Mouse (Mus musculus): ENCODE measurements at regions not wholly inside any gene's neighbourhood (a gene's known extent, or its start where the extent isn't known, plus 50 kb on each side); places are given as distances from the start of the nearest gene placed in this dataset.
A peak's percentile ranks its signal among the peaks of the same experiment; 100 is the strongest.

GRCm38 (mm10) chr1:155015669-155016068, 83.8 kb downstream of the Ier5 start:
- Histone ChIP-seq H3K4me1 (peaks cover 19% of the 10 kb centered on the region), H3K4me3 (no peak overlapping the region), H3K27me3 (ENCODE audit: insufficient read depth, poor library complexity, severe bottlenecking) (peaks cover 4% of the 10 kb centered on the region), H3K9me3 (no peaks in the 10 kb centered on the region), H3K36me3 (no peaks in the 10 kb centered on the region), H3K27ac (no peak overlapping the region)
- 84% methylated on average over 3 of the region's 3 CpGs for WGBS
- DNase-seq (ENCODE audit: low spot score): no peak

- peaks cover 19% of the 10 kb centered on the region for H3K4me1 ChIP-seq
- no peak for DNase-seq (ENCODE audit: low spot score)
Measured at GRCm38 (mm10) chr1:155014944-155015343, 84.5 kb downstream of the Ier5 start.

GRCm38 (mm10) chr1:155013784-155014183, 85.7 kb downstream of the Ier5 start:
- H3K4me3 ChIP-seq: no peak overlapping the region
- WGBS: 46% methylated on average over 4 of the region's 4 CpGs
- no peaks in the 10 kb centered on the region for H3K9me3 ChIP-seq
- no peak overlapping the region for H3K27ac ChIP-seq
- peaks cover 12% of the 10 kb centered on the region for H3K27me3 ChIP-seq (ENCODE audit: insufficient read depth, poor library complexity, severe bottlenecking)
- DNase-seq (ENCODE audit: low spot score): no peak
- peaks cover 19% of the 10 kb centered on the region for H3K4me1 ChIP-seq
- no peaks in the 10 kb centered on the region for H3K36me3 ChIP-seq

More at GRCm38 (mm10) chr1:155014944-155015343, 84.5 kb downstream of the Ier5 start:
- 83% methylated on average over 3 of the region's 3 CpGs for WGBS
- H3K27ac ChIP-seq: no peak overlapping the region
- H3K27me3 ChIP-seq (ENCODE audit: insufficient read depth, poor library complexity, severe bottlenecking): peaks cover 11% of the 10 kb centered on the region
- no peak overlapping the region for H3K4me3 ChIP-seq
- no peaks in the 10 kb centered on the region for H3K9me3 ChIP-seq
- H3K36me3 ChIP-seq: no peaks in the 10 kb centered on the region

DNA sequence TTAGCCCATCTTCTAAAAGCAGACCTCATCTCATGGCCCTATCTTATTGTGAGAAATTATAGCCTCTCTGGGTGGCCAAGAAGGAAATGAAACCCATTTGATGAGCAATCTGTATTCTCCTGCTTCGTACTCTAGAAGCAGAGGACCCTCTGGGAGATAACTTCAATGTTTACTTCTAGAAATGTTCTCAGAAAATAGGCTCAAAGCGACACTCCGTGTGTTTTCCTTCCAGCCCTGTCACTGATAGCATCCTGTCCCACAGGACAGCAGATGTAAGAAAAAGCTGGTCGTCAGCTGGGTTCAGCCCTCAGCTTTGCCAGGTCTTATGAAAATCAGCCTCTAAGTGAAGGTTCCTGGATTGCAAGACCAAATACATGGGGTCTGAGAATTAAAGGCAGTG, 86.1 kb downstream of the Ier5 start:
- no peak overlapping the region for H3K4me3 ChIP-seq
- WGBS: 39% methylated on average over 4 of the region's 4 CpGs
- no peak for DNase-seq (ENCODE audit: low spot score)
- H3K27ac ChIP-seq: no peak overlapping the region
- H3K27me3 ChIP-seq (ENCODE audit: insufficient read depth, poor library complexity, severe bottlenecking): peaks cover 12% of the 10 kb centered on the region
- H3K4me1 ChIP-seq: peaks cover 19% of the 10 kb centered on the region
- no peaks in the 10 kb centered on the region for H3K9me3 ChIP-seq
- H3K36me3 ChIP-seq: no peaks in the 10 kb centered on the region

DNA sequence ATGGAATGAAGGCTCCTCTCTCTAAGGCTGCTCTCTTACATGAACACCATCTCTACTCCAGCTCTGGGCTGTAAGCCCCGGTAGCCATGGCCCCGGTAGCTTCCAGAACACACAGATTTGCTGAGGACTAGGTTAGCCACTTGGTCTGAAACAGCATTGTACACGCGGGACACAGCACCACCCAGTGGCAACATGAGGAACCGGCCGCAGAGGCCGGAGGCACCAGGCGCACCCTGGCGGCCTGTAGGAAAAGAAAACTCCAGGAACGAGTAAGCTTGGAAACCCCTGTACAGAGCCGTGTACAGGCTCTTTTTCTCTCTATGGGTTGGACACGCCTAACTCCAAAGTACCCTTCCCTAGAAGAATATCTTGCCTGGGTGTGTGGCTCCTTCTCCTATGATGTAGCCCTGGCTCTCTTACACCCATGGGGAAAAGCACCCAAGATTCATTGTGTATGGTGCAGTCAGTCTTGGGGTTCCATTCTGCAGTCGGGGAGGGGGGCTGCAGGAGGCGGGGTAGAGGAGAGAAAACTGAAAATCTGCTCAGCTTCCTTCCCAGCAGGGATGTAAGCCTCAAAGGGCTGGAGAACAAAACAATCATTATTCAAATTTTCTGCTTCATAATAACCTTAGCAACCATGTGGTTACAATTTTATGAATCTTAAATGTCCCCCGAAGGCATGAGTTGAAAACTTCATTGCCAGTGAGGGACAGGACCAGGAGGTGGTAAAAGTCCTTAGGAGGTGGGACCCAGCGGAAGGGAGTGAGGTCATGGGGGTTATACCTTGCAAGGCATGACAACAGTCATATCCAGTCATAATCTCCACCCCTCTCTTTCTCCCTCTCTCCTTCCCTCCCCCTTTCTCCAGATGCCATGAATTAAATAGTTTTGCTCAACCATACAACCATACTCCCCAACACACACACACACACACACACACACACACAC, 92.6 kb downstream of the Ier5 start:
- WGBS: 21% methylated on average over 16 of the region's 16 CpGs
- Histone ChIP-seq H3K4me3 (no peak overlapping the region), H3K36me3 (no peaks in the 10 kb centered on the region), H3K27me3 (ENCODE audit: insufficient read depth, poor library complexity, severe bottlenecking) (peaks cover 22% of the 10 kb centered on the region), H3K4me1 (peaks cover 4% of the 10 kb centered on the region), H3K9me3 (no peaks in the 10 kb centered on the region), H3K27ac (no peak overlapping the region)
- DNase-seq (ENCODE audit: low spot score): peak; percentile 92

DNA sequence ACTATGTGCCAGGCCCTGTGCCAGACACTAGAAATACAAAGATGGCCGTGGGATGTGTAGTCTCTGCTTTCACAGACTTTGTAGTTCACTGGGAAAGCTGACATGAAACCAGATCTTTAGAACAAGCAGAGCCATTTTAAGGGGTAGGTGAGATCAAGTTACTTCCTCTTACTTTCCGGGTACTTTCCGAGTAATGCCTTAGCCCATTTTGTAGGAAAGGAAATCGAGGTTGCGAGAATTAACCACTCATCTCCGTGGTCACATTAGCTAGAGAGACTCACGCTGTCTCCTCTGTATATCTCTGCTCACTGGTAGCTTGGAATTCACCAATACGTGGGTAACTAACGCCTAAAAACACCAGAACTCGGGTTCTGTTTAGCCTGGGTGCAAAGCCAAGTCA, 93.3 kb downstream of the Ier5 start:
- 81% methylated on average over 10 of the region's 10 CpGs for WGBS

GRCm38 (mm10) chr1:155000301-155000700, 99.1 kb downstream of the Ier5 start:
- Histone ChIP-seq H3K27me3 (ENCODE audit: insufficient read depth, poor library complexity, severe bottlenecking) (peaks cover 7% of the 10 kb centered on the region; the same call in 1 of the 2 replicates), H3K9me3 (no peaks in the 10 kb centered on the region), H3K27ac (no peak overlapping the region), H3K36me3 (no peaks in the 10 kb centered on the region), H3K4me3 (no peak overlapping the region), H3K4me1 (peaks cover 14% of the 10 kb centered on the region)
- DNase-seq (ENCODE audit: low spot score): no peak

More for the DNA sequence above, 93.3 kb downstream of the Ier5 start:
- H3K9me3 ChIP-seq: no peaks in the 10 kb centered on the region
- DNase-seq (ENCODE audit: low spot score): no peak
- H3K27ac ChIP-seq: no peak overlapping the region
- peaks cover 3% of the 10 kb centered on the region for H3K4me1 ChIP-seq
- no peaks in the 10 kb centered on the region for H3K36me3 ChIP-seq
- no peak overlapping the region for H3K4me3 ChIP-seq
- H3K27me3 ChIP-seq (ENCODE audit: insufficient read depth, poor library complexity, severe bottlenecking): peaks cover 22% of the 10 kb centered on the region

DNA sequence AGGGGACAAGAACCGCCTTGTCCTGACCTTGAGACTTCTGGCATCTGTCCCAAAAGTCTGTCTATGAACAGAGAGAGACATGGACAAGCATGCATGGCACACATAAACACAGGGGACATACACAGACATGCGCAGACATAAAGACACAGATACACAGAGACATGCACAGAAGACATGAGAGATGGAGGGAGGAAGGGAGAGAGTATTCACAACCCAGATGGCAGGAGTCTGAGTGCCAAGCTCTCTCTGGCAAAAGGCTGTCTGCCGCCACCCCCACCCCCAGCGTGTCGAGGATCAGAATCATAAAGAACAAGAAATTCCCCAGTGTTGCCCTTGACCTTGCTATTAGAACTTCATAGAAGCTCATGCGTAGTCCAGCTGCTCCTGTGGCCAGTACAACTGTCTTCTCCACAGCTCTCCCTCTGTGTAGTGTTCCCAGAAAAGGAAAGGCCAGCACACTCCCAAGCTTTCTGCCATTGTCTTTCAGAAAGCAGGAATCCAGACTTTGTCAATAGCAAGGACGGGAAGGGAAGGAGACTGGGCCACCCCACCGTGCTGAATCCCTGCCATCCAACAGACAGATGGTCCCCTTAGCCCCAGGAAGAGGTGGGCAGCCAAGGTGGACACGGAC, 99.8 kb downstream of the Ier5 start:
- Histone ChIP-seq H3K4me1 (peaks cover 15% of the 10 kb centered on the region), H3K36me3 (no peaks in the 10 kb centered on the region), H3K4me3 (no peak overlapping the region), H3K9me3 (no peaks in the 10 kb centered on the region), H3K27me3 (ENCODE audit: insufficient read depth, poor library complexity, severe bottlenecking) (peaks cover 7% of the 10 kb centered on the region; the same call in 1 of the 2 replicates), H3K27ac (no peak overlapping the region)
- no peak for DNase-seq (ENCODE audit: low spot score)
- WGBS: 77% methylated on average over 9 of the region's 9 CpGs

GRCm38 (mm10) chr1:154995778-154996390, 103.6 kb downstream of the Ier5 start:
- 60% methylated on average over 9 of the region's 9 CpGs for WGBS
- Histone ChIP-seq H3K4me1 (peaks cover 15% of the 10 kb centered on the region), H3K27ac (peak overlapping the region; percentile 47; the same call in 1 of the 2 replicates), H3K4me3 (no peak overlapping the region), H3K9me3 (no peaks in the 10 kb centered on the region), H3K27me3 (ENCODE audit: insufficient read depth, poor library complexity, severe bottlenecking) (no peaks in the 10 kb centered on the region), H3K36me3 (no peaks in the 10 kb centered on the region)
- DNase-seq (ENCODE audit: low spot score): no peak

DNA sequence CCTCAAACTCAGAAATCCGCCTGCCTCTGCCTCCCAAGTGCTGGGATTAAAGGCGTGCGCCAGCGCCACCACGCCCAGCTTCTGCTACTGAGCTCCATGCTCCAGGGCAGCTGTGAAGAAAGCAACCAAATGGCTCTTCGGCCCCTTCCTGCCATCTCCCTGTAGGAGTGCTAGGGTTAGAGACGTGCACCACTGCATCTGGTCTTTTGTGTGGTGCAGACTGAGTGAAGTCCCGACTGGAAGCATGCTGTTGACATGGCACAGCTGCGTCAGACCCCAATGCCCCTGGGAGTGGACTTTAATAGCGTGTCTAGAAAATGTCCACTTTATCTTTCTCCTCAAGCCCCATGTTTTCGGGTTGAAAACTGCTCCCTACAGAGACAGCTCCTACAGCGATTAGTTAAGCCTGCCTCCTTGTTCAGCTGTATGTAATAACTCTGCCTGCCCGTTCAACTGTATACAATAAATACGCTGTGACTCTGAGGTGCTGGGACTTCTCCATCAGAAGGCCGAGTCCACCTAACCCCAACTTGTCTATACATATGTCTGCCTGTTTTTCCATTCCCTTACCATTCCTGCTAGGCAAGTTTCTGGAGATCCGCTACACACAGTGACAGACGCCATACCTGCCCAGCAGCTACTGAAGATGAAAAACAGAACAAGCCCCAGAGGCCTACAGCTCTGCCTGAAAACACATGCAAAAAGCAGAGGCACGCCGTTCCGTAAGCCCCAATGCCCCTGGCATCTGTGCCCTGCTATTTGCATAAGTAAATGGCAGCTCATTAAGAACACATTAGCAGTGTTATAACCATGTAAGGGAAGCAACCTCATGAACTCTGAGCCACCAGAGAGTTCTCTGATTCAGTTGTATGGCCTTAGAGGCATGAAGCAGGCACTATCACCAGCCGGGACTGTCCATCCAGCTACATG, 105.2 kb downstream of the Ier5 start:
- peaks cover 15% of the 10 kb centered on the region for H3K4me1 ChIP-seq
- 78% methylated on average over 21 of the region's 21 CpGs for WGBS
- H3K27me3 ChIP-seq (ENCODE audit: insufficient read depth, poor library complexity, severe bottlenecking): no peaks in the 10 kb centered on the region
- no peaks in the 10 kb centered on the region for H3K36me3 ChIP-seq
- DNase-seq (ENCODE audit: low spot score): no peak
- no peaks in the 10 kb centered on the region for H3K9me3 ChIP-seq
- H3K27ac ChIP-seq: 0 out of 2 replicates have a peak overlapping the region, but pooled peaks have one; percentile 22
- no peak overlapping the region for H3K4me3 ChIP-seq

DNA sequence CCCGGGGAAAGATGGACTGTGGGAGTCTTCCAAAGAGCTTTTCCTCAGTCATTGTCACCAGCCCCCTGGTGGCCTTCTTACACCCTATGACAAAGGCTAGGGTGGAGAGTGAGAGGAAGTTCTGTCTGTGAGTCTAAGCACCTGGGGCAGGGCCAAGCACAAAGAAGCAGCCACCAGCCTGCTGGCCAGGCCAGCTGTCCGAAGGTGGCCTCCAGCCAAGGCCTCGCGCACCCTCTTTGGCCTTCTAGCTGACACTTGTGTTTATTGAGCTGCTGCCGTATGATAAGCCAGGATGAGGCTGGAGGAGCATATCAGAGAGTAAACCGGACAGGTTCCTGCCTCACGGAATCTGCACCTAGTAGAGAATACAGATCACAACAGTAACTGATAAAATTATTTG, 99.0 kb upstream of the Cacna1e start:
- Histone ChIP-seq H3K9me3 (no peaks in the 10 kb centered on the region), H3K4me1 (no peaks in the 10 kb centered on the region), H3K27me3 (ENCODE audit: insufficient read depth, poor library complexity, severe bottlenecking) (0 out of 2 replicates have a peak, but pooled peaks cover 3% of the 10 kb centered on the region), H3K36me3 (no peaks in the 10 kb centered on the region), H3K4me3 (no peak overlapping the region), H3K27ac (no peak overlapping the region)
- no peak for DNase-seq (ENCODE audit: low spot score)
- 57% methylated on average over 7 of the region's 7 CpGs for WGBS

- H3K27me3 ChIP-seq (ENCODE audit: insufficient read depth, poor library complexity, severe bottlenecking): 0 out of 2 replicates have a peak, but pooled peaks cover 3% of the 10 kb centered on the region
- 85% methylated on average over 9 of the region's 9 CpGs for WGBS
- no peaks in the 10 kb centered on the region for H3K36me3 ChIP-seq
- no peak for DNase-seq (ENCODE audit: low spot score)
- no peaks in the 10 kb centered on the region for H3K9me3 ChIP-seq
- H3K27ac ChIP-seq: no peak overlapping the region
- no peaks in the 10 kb centered on the region for H3K4me1 ChIP-seq
- no peak overlapping the region for H3K4me3 ChIP-seq
Measured at GRCm38 (mm10) chr1:154982836-154983235, 98.5 kb upstream of the Cacna1e start.
